Mouse (Mus musculus) forebrain, embryonic 11.5 days (tissue): ENCODE measurements around the gene Rnf19b. TPM values are rescaled to one million over a fixed set of nuclear protein-coding genes. Genes with fewer than 3 reads are reported as not detected.
A peak's percentile ranks its signal among the peaks of the same experiment; 100 is the strongest.

Experiments used
- ATAC-seq: fragments of 200-750 bp; cut with Nextera tagmentation; replicated peaks from 2 replicates; pipeline ENCODE4 v1.8.0; 2017; ENCODE audit warnings: moderate TSS enrichment; ENCODE audit not compliant: low FRiP score
- DNase-seq: peaks from one replicate; pipeline ENCODE4 v3.0.0-alpha.2; 2017; ENCODE audit warnings: low spot score
- H3K27ac ChIP-seq: fragments of 300-500 bp; sonication (generic); 2 replicates; pipeline ENCODE4 v1.5.1; 2014; ENCODE audit warnings: low read depth, low read length
- H3K27me3 ChIP-seq: fragments of 300-500 bp; sonication (generic); 2 replicates; pipeline ENCODE4 v1.6.1; 2014; ENCODE audit warnings: mild to moderate bottlenecking, low read length, mixed read lengths; ENCODE audit not compliant: control insufficient read depth, insufficient read depth
- H3K36me3 ChIP-seq: fragments of 300-500 bp; sonication (generic); 2 replicates; pipeline ENCODE4 v1.6.1; 2014; ENCODE audit warnings: mild to moderate bottlenecking, low read length, moderate library complexity, mixed read lengths; ENCODE audit not compliant: control insufficient read depth, insufficient read depth
- H3K4me1 ChIP-seq: fragments of 300-500 bp; sonication (generic); replicated peaks from 2 replicates; pipeline ENCODE4 v1.6.1; 2014; ENCODE audit warnings: low read length, mixed read lengths; ENCODE audit not compliant: control insufficient read depth, insufficient read depth
- H3K4me2 ChIP-seq: fragments of 300-500 bp; sonication (generic); 2 replicates; pipeline ENCODE4 v1.6.1; 2014; ENCODE audit warnings: low read depth, mild to moderate bottlenecking, low read length, moderate library complexity, mixed read lengths; ENCODE audit not compliant: severe bottlenecking
- H3K4me3 ChIP-seq: fragments of 300-500 bp; sonication (generic); 2 replicates; pipeline ENCODE4 v1.5.1; 2014; ENCODE audit warnings: low read depth, low read length
- H3K9ac ChIP-seq: fragments of 300-500 bp; sonication (generic); 2 replicates; pipeline ENCODE4 v1.6.1; 2014; ENCODE audit warnings: low read length
- H3K9me3 ChIP-seq: fragments of 300-500 bp; sonication (generic); 2 replicates; pipeline ENCODE4 v1.6.1; 2016; ENCODE audit warnings: low read length, mixed read lengths; ENCODE audit not compliant: control insufficient read depth
- WGBS: fragments of 180-500 bp; shearing (Covaris S2); extraction: QIAGEN DNeasy Blood & Tissue Kit; methylation state at CpG from one replicate; pipeline ENCODE4 v1.1.7; 2014; 5-methylcytosine and 5-hydroxymethylcytosine counted together
- polyA plus RNA-seq: library from polyadenylated mRNA; unstranded; fragments of >200 nt; fragmentation: Nextera tagmentation; extraction: Ambion mirVana; gene quantifications from 2 replicates; pipeline ENCODE4 v1.2.1, GENCODE M21; 2014

The Rnf19b gene
- polyA plus RNA-seq: 10.1 and 12.2 TPM in 2 replicates

GRCm38 (mm10) chr4:129058207-129059092 is at the start of gene Rnf19b:
Rnf19b (plus strand) TSS chr4:129058271.
- Histone ChIP-seq H3K9me3 (no peaks in the 10 kb centered on the region), H3K4me2 (peak within 1 kb of the TSS; percentile 100), H3K27ac (peak within 1 kb of the TSS; percentile 80), H3K4me3 (peak within 1 kb of the TSS; percentile 88), H3K27me3 (no peaks in the 10 kb centered on the region), H3K36me3 (no peaks in the 10 kb centered on the region), H3K4me1 (peaks cover 4% of the 10 kb centered on the region), H3K9ac (peak within 1 kb of the TSS; percentile 92)
- DNase-seq: peak; percentile 82
- peak; percentile 70 for ATAC-seq
- under 1% methylated on average over 50 of the region's 107 CpGs for WGBS

GRCm38 (mm10) chr4:129008672-129009071 is 49.4 kb upstream of the Rnf19b start:
- H3K4me3 ChIP-seq: no peak overlapping the region
- no peak for ATAC-seq
- H3K27me3 ChIP-seq: no peaks in the 10 kb centered on the region
- H3K9me3 ChIP-seq: no peaks in the 10 kb centered on the region
- no peak for DNase-seq
- no peak overlapping the region for H3K27ac ChIP-seq
- no peaks in the 10 kb centered on the region for H3K4me1 ChIP-seq
- H3K9ac ChIP-seq: no peak overlapping the region
- H3K36me3 ChIP-seq: peaks cover 8% of the 10 kb centered on the region; the same call in 1 of the 2 replicates
- 83% methylated on average over 3 of the region's 3 CpGs for WGBS
- H3K4me2 ChIP-seq: no peak overlapping the region

GRCm38 (mm10) chr4:129009521-129009920 is 48.5 kb upstream of the Rnf19b start:
- Histone ChIP-seq H3K36me3 (peaks cover 8% of the 10 kb centered on the region; the same call in 1 of the 2 replicates), H3K9ac (no peak overlapping the region), H3K9me3 (no peaks in the 10 kb centered on the region), H3K27ac (no peak overlapping the region), H3K27me3 (no peaks in the 10 kb centered on the region), H3K4me3 (no peak overlapping the region), H3K4me1 (no peaks in the 10 kb centered on the region), H3K4me2 (no peak overlapping the region)
- 84% methylated on average over 5 of the region's 5 CpGs for WGBS
- no peak for DNase-seq
- no peak for ATAC-seq

GRCm38 (mm10) chr4:129011604-129012121 is 46.4 kb upstream of the Rnf19b start:
- no peak overlapping the region for H3K4me2 ChIP-seq
- H3K27ac ChIP-seq: no peak overlapping the region
- no peaks in the 10 kb centered on the region for H3K9me3 ChIP-seq
- no peak overlapping the region for H3K9ac ChIP-seq
- WGBS: 39% methylated on average over 15 of the region's 15 CpGs
- DNase-seq (no peak), ATAC-seq (no peak)
- peaks cover 5% of the 10 kb centered on the region; the same call in 1 of the 2 replicates for H3K36me3 ChIP-seq
- H3K27me3 ChIP-seq: no peaks in the 10 kb centered on the region
- no peaks in the 10 kb centered on the region for H3K4me1 ChIP-seq
- H3K4me3 ChIP-seq: no peak overlapping the region

- 68% methylated on average over 10 of the region's 10 CpGs for WGBS
- no peaks in the 10 kb centered on the region for H3K27me3 ChIP-seq
- H3K27ac ChIP-seq: no peak overlapping the region
- no peak overlapping the region for H3K4me3 ChIP-seq
- ATAC-seq (no peak), DNase-seq (no peak)
- H3K9me3 ChIP-seq: no peaks in the 10 kb centered on the region
- H3K4me2 ChIP-seq: no peak overlapping the region
- no peaks in the 10 kb centered on the region for H3K4me1 ChIP-seq
- H3K9ac ChIP-seq: no peak overlapping the region
- H3K36me3 ChIP-seq: peaks cover 5% of the 10 kb centered on the region; the same call in 1 of the 2 replicates
Measured at GRCm38 (mm10) chr4:129013151-129013864, 44.8 kb upstream of the Rnf19b start.

- Histone ChIP-seq H3K36me3 (no peaks in the 10 kb centered on the region), H3K4me1 (no peaks in the 10 kb centered on the region), H3K27ac (no peak overlapping the region), H3K9ac (no peak overlapping the region), H3K27me3 (no peaks in the 10 kb centered on the region), H3K4me2 (no peak overlapping the region), H3K4me3 (no peak overlapping the region), H3K9me3 (no peaks in the 10 kb centered on the region)
- DNase-seq: no peak
- 35% methylated on average over 4 of the region's 4 CpGs for WGBS
- ATAC-seq: no peak
Measured at GRCm38 (mm10) chr4:129016329-129016728, 41.7 kb upstream of the Rnf19b start.

- 90% methylated on average over 10 of the region's 10 CpGs for WGBS
Measured at GRCm38 (mm10) chr4:129017150-129017549, 40.9 kb upstream of the Rnf19b start.

GRCm38 (mm10) chr4:129018788-129019435 is 39.2 kb upstream of the Rnf19b start:
- Histone ChIP-seq H3K9ac (no peak overlapping the region), H3K27ac (no peak overlapping the region), H3K9me3 (no peaks in the 10 kb centered on the region), H3K4me1 (no peaks in the 10 kb centered on the region), H3K36me3 (no peaks in the 10 kb centered on the region), H3K4me2 (no peak overlapping the region), H3K4me3 (no peak overlapping the region), H3K27me3 (no peaks in the 10 kb centered on the region)
- DNase-seq (no peak), ATAC-seq (no peak)
- 88% methylated on average over 9 of the region's 9 CpGs for WGBS

More at GRCm38 (mm10) chr4:129017150-129017549, 40.9 kb upstream of the Rnf19b start:
- DNase-seq (no peak), ATAC-seq (no peak)
- H3K4me3 ChIP-seq: no peak overlapping the region
- no peaks in the 10 kb centered on the region for H3K36me3 ChIP-seq
- no peak overlapping the region for H3K27ac ChIP-seq
- H3K27me3 ChIP-seq: no peaks in the 10 kb centered on the region
- no peaks in the 10 kb centered on the region for H3K9me3 ChIP-seq
- H3K4me1 ChIP-seq: no peaks in the 10 kb centered on the region
- H3K9ac ChIP-seq: no peak overlapping the region
- no peak overlapping the region for H3K4me2 ChIP-seq
